Mouse (Mus musculus) layer of hippocampus, adult 9-10 months (tissue): ENCODE results near the gene Hhatl.

Experiments used
- DNase-seq: peaks from one replicate; pipeline ENCODE4 v3.0.0; 2022; ENCODE audit warnings: low spot score

The Hhatl gene

GRCm38 (mm10) chr9:121791757-121792521 is at the start of gene Hhatl:
Gene Hhatl (minus strand): TSS chr9:121792507.
- no peak for DNase-seq

GRCm38 (mm10) chr9:121839622-121839965 is 47.3 kb upstream of the Hhatl start:
- no peak for DNase-seq

- DNase-seq, result no peak
Observed at GRCm38 (mm10) chr9:121838829-121839621, 46.7 kb upstream of the Hhatl start, which contains the start of gene Ccdc13. Gene Ccdc13 (minus strand): TSS chr9:121839461.

- DNase-seq, result no peak
Observed at GRCm38 (mm10) chr9:121838008-121838407, 45.7 kb upstream of the Hhatl start.

GRCm38 (mm10) chr9:121833825-121834224 is 41.5 kb upstream of the Hhatl start:
- DNase-seq, result no peak

GRCm38 (mm10) chr9:121830956-121831293 is 38.6 kb upstream of the Hhatl start:
- peak; percentile 91 for DNase-seq

GRCm38 (mm10) chr9:121830243-121830955 is 38.1 kb upstream of the Hhatl start:
- DNase-seq, result no peak

- no peak for DNase-seq
Observed at GRCm38 (mm10) chr9:121829270-121829992, 37.1 kb upstream of the Hhatl start.

GRCm38 (mm10) chr9:121828314-121828713 is 36.0 kb upstream of the Hhatl start:
- DNase-seq, result no peak

- DNase-seq, result no peak
Observed at GRCm38 (mm10) chr9:121826356-121826755, 34.0 kb upstream of the Hhatl start.

- no peak for DNase-seq
Observed at GRCm38 (mm10) chr9:121823991-121824390, 31.7 kb upstream of the Hhatl start.

GRCm38 (mm10) chr9:121823051-121823450 is 30.7 kb upstream of the Hhatl start:
- no peak for DNase-seq

- DNase-seq, result no peak
Observed at GRCm38 (mm10) chr9:121822585-121822991, 30.3 kb upstream of the Hhatl start.

GRCm38 (mm10) chr9:121820765-121821164 is 28.5 kb upstream of the Hhatl start:
- DNase-seq, result no peak

GRCm38 (mm10) chr9:121819771-121820471 is 27.6 kb upstream of the Hhatl start:
- no peak for DNase-seq

- DNase-seq, result no peak
Observed at GRCm38 (mm10) chr9:121819073-121819770, 26.9 kb upstream of the Hhatl start.

- DNase-seq, result no peak
Observed at GRCm38 (mm10) chr9:121815183-121815582, 22.9 kb upstream of the Hhatl start.

- peak; percentile 59 for DNase-seq
Observed at GRCm38 (mm10) chr9:121810081-121810821, 17.9 kb upstream of the Hhatl start.

GRCm38 (mm10) chr9:121808511-121808910 is 16.2 kb upstream of the Hhatl start:
- DNase-seq, result no peak

GRCm38 (mm10) chr9:121807947-121808346 is 15.6 kb upstream of the Hhatl start:
- no peak for DNase-seq
